Mouse (Mus musculus) thymus, postnatal 14 days (tissue): ENCODE data around the gene Kcnab1.

ENCODE experiments used
- DNase-seq: peaks from one replicate; pipeline ENCODE4 v3.0.0; 2021

The Kcnab1 gene

DNA sequence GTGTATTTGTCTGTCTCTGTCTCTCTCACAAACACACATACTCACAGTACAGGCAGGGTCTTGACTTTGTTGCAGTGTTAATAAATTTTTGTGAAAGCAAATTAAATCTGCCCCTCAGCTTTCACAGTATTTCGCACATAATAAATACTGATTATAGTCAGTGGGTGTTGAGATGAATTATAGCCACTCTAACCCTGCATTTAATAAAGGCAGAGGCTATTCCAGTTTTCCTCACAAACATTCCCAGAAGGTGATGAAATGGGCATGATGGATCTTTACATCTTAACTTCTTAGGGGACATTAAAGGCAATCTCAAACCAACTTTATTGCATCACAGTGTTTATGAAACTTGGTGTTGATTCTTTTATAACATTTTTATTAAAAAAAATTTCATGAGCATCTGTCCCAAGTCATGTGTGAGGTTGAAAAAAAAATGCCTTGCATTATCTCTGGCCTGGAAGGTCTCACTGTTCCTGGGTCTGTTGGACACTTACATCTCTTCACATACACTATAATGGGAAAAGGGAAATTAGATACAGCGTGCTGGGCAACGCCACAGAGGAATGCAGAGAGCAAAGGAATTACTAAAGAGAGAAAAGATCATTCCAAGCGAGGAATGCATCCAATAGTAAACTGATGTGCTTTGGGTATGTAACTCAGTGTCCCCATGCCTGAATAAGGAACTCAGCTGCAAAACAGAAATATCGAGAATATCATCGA, 95.3 kb downstream of the Kcnab1 start:
- DNase-seq, result no peak

DNA sequence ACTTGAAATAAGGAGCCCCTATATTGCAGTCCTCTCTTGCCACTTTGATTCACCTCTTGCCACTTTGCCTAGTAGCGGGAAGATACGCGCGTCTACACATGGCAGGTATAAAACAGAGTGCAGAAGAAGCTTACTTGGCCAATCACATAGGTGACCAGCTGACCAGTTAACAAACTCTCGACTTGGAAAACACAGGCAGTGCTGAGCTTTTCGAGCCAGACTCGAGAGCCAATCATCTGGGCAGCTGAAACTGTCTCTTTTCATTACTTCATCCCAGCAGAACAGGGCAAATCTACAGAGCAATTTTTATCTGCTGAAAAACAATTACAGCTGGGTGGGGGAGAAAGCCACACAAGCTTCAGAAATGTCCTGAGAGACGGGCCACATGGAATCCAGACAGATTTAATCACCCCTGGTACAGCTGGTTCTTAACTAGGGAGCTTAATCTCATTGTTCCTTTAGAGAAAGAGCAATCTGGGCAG, 96.4 kb downstream of the Kcnab1 start:
- no peak for DNase-seq

DNA sequence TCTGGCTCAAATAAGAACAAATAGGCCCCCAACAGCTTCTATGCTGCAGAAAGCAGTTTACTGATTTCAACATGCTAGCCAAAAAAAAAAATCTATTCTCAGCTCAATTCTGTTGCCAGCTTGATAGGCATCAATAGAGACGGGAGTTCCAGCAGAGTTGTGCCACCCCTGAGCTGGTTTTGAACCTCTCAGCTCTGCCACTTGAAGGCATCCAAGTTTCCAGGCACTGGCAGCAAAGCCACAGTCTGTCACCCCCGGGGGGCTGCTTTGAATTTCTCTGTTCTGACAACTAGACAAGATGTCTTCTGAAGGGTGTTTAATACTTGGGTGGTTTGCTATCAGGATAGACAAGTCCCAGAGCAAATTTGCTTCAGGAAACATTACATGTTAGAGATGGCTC, 104.5 kb downstream of the Kcnab1 start:
- no peak for DNase-seq

DNA sequence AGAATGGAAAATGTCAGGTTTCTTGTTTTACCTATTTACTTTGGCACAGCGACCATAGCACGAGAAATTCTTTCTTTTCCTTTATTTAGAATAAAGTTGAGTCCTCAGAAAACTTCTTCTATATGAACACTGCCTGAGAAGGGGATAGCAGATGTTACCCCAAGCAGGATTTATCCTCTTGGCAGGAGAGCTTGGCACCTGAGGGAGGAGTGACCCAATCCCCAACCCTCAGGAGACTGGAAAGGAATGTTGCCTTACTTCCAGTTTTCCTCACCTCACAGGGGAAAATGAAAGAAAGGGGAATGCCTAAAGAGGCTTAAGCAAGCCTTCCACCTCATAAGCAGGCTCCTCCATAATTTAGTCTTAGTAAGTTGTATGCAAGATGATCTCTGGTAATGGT, 105.5 kb downstream of the Kcnab1 start:
- no peak for DNase-seq

DNA sequence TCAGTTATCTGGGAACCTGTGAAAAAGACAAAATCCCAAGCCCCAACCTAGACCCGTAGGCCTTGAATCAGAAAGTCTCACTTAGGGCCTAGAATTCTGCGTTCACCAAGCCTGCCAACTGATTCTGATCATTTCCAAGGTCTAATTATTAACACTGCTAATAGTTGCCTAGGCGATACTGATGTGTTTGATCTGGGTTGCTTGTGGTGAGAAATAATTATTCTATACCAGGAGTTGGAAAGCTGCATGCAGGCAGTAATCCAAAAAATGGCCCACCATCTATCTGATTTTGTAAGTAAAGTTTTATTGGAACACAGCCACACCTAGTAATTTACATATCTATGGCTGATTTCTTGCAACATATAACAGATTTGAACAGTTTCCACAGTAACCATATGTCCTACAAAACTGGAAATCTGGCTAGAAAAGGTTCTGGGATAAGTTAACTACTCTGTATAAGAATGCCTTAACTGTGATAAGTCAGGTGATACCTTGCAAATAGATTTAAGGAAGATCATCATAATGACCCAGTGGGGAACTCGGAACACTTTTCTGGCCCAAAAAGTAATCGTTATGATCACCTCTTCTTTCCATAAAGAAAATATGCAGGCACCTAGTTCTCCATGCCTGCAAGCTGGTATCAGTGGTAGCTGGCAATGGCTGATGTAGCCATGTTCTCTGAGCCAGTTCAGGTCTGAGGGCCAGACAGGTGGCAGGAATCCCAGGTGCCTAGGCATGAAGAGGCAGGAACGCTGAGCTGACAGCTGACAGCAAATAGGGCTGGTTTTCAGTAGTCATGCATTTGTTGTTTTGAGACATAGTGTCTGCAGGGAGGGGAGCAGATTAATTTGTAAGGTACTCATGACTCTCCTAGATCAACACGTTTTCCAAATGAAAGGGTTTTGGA, 108.7 kb downstream of the Kcnab1 start:
- DNase-seq, result no peak

DNA sequence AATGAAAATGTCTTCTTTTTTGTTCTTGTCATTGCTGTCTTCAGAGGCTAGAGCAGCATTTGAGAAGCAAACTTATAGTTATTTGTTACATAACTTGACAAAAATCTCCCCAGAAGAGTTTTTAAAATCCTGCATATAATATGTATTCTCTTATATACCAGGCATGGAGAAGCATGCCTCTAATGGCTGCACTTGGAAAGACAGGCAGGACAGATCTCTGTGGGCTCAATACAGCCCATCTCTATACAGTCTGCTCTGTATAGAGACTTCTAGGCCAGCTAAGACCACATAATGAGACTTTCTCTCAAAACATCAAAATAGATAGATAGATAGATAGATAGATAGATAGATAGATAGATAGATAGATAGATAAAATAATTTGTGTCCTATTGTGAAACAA, 111.1 kb downstream of the Kcnab1 start:
- no peak for DNase-seq

DNA sequence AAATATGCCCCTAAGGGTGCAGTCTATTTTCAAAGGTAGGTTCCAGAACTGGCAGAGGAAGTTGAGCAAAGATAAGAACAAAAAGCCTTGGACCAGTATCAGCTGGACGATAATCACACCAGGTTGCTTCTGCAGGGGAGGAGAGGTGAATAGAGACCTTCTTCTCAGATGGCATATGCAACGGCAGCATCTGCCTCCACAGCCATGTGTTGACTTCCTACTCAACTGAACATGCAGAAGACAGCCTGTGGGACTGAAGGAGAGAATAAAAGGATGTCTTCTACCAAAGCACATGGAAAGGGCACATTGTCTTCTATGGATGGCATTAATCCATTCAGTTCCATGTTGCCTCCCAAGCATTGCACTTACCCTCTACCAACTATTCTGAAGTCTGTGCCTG, 114.5 kb downstream of the Kcnab1 start:
- no peak for DNase-seq

DNA sequence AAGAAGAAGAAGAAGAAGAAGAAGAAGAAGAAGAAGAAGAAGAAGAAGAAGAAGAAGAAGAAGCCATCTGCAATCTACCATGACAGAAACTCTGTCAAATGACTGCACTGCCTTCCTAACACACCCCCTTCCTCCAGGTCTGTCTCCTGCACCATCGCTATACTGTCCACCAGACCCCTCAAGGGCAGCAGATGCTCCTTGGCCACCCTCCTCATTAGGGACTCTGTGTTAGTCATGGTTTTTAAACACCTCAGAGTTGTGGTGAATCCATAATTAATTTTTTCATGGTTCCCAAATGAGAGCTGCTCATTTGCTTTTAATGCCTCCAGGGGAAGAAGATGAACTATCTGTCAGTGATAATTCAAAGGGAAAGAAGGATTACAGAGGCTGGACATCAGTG, 121.8 kb downstream of the Kcnab1 start:
- no peak for DNase-seq

DNA sequence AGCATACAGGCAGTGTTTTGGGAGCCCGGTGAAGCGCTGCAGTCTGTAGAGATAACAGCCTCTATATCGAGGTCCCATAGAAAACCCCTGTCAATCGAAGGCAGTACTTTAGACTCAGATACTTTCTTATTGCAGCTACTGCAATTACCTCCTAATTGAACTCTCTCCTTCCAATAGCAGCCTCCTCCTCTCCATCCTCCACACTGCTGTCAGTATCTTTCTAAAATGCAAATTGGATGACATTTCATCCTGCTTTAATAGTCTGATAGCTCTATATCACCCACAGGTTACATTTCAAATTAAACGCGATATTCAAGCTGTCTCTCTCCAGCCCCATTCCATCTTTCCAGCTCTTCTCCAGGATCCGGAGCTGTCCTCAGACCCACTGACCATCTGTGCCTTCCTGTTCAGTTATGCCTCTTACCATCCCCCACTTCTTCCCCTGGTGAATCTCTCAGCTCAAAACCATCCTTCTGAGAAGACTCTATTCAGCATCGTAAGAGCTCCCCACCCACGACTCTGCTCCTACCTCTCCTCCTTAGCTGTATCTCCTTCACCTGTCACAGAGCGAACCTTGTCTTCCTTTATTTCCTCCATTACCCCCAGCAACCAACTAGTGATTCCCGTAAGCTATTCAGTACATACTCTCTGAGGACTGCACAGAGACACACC, 122.4 kb downstream of the Kcnab1 start:
- DNase-seq, result no peak

DNA sequence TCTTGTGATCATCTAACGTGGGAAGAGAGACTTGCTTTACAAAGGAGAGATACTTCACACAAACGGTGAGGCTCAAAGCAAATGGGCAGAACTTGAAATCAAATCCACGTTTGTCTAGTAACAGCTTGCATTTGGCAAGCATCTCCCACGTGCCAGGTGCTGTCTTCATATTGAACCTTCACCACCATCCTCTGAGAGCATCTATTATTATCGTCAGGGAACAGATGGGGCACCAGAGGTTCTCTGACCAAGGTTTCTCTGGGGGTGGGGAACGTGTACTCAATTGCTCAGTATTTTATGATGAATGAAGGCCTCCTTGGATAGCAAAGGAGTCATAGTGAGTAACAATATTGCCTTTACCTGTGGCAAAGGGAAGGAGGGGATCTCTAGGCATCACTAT, 139.8 kb downstream of the Kcnab1 start:
- no peak for DNase-seq

DNA sequence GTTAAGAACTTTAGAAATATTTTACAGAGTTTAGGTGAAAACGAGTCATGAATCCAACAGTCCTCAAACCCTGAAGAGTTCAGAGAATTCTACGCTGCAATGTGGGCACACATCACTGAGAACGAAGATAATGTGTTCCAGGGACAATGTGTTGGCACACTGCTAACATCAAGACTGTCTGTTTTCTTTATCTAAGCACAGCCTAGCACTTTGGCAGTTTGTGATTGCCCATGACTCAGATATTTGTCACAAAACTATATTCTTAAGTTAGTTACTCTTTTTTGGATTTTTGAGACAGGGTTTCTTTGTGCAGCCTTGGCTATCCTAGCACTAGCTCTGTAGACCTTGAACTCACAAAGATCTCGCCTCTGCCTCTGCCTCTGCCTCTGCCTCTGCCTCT, 151.3 kb downstream of the Kcnab1 start:
- no peak for DNase-seq

DNA sequence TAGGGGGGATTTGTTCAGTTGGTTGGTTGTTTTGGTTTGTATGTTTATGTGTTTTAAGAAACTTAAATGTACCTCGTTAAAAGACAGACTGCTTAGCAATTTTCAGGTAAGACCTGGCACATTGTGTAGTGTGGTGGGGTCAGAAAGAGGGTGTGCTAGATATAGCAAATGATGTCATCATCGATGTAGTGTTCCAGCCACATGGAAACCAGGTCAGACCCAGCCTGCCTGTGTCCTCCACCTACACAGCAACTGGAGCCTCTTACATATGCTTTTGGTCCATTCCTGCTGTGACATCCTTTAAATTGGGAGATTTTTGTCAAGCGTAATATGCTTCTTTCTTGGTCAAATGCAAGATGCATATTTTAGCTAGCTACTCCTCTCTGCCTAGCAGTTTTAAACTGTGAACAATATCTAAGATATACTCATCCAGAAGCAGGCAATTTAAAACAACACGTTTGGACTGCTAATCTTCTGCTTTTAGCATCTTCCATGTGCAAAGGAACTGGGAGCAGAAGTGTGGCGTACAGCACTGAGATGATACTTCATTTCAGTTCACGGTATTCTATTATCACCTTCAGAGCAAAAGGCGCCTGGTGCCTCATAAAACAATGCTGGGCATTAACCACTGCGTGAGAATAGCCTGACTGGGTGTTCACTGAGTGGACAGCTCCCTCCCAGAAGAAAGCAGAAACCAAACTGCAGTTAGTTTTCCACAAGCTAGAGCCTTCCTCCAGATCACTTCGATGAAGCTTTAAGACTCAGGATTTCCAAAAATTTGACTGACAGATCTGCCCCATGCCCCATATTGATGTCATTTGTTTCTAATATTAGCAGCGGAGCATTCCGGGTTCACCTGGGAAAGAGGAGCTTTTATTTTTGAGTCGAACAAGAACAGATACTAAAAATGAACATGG, 153.6 kb downstream of the Kcnab1 start:
- DNase-seq, result no peak

DNA sequence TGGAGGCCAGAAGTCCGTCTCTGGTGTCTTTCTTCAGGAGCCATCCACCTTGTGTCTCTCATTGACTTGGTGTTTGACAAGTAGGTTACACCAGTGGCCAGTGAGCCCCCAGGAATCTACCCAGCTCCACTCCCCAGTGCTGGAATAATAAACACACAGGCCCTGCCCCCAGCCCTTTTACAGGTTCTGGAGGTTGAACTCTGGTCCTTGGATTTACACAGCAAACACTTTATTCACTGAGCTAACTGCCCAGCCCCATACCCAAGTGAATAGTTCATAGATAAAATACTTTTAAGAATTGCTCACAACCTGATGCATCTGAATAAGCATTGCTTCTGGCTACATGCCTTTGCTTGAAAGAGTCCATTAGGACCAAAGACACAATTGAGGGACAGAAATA, 164.1 kb downstream of the Kcnab1 start:
- no peak for DNase-seq

DNA sequence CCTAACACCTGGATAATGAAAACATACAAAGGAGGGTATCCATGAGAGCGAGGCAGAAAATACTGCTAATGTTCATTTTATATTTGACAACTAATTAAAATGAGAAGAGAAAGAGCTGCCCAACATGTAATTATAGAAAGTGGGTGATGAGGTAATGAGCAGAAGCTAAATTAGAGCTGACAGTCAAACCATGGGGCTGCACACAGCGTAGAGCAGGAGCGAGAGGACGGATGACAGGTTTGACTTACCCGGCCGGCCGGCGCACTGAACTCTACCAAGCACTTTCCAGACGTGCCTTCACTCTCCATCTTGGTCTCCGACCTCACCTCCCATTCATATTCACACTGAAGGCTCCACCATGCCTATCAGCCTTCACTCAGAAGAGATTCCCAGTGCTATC, 168.6 kb downstream of the Kcnab1 start:
- DNase-seq, result no peak

DNA sequence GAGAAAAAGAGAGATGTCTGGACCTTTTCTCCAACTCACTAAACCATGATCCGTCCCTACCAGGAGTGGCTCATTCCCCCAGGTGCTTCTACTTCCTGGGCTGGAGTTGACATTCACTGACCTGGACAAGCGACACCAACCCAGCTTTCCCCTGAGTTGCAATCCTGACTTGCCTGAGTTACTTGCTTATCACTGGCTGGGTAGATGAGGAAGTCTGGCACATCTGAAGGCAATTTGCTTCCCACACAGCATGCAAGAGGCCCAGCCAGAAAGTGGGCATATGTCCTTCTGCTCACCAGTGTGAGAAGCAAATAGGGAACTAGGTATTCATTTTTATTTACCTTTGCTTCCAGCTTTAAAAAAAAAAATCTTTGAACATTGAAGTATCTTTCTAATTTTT, 174.2 kb downstream of the Kcnab1 start:
- DNase-seq, result no peak

DNA sequence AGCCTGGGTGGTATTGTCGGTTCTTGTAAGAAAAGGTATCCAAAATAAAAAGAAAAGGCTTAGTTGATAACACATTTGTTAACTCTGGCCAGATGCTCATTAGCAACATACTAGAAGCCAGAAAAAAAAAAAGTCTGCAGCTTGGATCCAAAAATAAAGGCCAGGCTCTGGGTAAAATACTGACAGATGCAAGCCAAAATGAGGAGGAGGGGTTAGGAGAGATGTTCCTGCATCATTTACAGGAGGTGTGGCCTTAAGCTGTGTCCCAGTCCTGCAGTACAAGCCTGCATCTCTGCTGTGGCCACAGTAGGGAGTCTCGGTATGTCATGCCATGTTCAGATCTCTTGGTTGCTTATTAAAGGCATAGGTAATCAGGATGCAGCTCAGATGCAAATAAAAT, 179.8 kb downstream of the Kcnab1 start:
- DNase-seq, result no peak

DNA sequence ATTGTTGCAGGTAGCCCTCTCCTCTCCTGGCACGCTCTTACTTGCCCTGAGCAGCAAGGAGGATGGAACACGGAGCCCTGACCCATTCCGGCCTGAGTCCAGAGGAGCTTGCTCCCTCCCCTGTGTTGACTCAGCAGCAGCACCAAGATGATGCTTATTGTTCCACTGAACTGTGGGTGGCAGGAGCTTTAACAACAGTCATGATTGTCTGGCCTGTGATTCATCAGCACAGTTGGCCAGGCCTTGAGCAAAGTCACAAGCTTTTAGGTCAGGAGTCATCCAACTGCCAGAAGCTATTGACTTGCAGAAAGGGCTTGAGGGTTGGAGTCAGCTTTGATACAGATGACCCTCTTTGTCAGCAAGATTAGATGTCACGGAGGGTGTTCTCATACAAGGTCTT, 187.8 kb downstream of the Kcnab1 start:
- no peak for DNase-seq

DNA sequence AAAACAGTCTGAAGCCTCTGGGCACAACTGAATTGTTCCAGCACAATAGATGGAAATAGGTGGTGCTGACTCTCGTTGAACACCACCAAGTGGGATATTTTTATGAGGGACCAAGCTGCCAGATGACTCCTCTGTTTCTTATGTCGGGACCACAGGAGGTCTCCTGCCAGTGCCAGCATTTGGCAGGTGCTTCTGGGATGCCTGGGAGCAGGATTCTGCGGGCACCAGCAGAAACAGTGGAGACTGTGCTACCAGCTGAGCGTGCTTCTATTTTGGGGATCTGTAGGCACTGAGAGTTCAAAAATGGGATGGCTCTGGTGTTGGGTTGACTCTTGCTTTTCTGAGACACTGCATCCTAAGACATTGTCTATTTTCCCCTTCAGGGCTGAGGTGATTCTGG, 190.0 kb downstream of the Kcnab1 start:
- DNase-seq, result no peak

DNA sequence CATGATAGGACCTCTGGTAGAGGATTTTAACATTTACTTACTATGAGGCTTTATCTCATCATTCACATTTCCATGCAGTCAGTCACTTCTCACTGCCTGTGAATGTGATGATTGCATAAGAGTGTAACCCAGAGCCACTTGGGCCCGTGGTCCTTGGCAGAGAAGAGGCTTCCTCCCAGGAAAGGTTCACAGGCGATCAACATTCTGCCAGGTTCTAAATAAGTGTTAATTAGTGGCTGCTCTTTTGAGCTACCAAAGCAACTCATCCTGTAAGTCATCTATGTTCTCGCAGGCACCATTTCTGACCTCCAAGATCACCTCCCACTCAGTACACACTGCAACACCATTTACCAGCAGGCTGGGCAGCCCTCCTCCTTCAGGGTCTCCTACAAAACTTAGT, 192.3 kb downstream of the Kcnab1 start:
- DNase-seq, result no peak

DNA sequence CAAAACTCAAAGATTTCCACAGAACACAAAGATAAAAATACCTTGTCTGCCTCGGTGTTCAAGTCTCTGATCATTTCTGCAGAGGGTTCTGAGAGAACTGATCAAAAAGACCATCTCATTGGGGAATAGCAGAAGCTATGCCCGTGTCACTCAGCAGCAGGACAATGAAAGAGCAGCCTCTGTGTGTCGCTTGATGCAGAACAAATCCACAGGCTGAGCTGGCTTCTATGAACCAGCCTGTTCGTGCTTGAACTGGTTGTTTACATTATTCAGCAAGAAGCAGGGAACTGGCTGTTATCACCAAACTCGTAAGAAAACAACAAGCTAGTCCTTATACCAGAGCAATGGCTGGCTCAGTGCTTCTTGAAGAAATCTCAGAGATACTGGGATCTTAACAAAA, 193.4 kb downstream of the Kcnab1 start:
- no peak for DNase-seq

DNA sequence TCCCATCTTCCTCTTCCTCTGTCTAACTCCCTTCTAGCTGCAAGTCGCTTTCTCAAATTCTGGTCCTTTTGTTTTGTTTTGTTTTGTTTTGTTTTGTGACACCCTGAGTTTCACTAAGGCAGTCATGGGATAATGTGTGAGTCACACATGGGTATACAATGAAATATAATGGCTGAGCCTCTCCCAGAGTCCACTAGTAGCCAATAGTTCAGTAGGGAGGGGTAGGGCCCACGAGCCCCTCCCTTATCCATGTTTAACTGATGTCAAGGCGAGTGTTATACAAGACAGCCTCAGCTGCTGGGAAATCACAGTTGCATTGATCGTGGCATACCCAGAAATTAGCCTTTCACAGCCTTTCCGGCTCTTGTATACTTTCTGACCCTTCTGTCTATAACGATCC, 206.7 kb downstream of the Kcnab1 start:
- DNase-seq, result no peak

DNA sequence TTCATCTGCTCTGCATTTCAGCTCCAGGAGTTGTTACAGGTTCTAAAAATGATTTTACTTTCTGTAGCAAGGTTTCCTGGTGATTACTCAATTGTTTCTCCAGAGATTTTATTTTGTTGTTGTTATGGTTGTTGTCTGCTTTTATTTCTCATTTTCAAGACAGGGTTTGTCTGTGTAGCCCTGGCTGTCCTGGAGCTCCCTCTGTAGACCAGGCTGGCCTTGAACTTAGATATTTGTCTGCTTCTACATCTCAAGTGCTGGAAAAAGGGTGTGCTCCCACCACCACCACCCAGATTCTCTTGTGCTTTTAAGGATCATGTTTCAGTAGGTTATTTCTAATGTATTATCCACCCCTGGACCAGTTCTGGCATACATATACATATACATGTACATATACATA, 207.6 kb downstream of the Kcnab1 start:
- DNase-seq, result no peak
